Mouse (Mus musculus) forebrain, embryonic 14.5 days (tissue): ENCODE data around the gene Nckap1l. TPM values are rescaled to one million over a fixed set of nuclear protein-coding genes. Genes with fewer than 3 reads are reported as not detected.

Experiments
- ATAC-seq: fragments of 200-750 bp; cut with Nextera tagmentation; 2 replicates; pipeline ENCODE4 v1.8.0; 2017; ENCODE audit warnings: mild to moderate bottlenecking, moderate library complexity
- DNase-seq: peaks from one replicate; pipeline ENCODE4 v3.0.0-alpha.2; 2015; ENCODE audit warnings: low spot score
- H3K27ac ChIP-seq: fragments of 300-500 bp; sonication (generic); 2 replicates; pipeline ENCODE4 v1.5.1; 2014; ENCODE audit warnings: low read depth, mild to moderate bottlenecking, control low read depth, low read length, moderate library complexity
- H3K27me3 ChIP-seq: fragments of 300-500 bp; sonication (generic); replicated peaks from 2 replicates; pipeline ENCODE4 v1.6.1; 2014; ENCODE audit warnings: low read length, control low read depth, mixed read lengths; ENCODE audit not compliant: control insufficient read depth, insufficient read depth
- H3K36me3 ChIP-seq: fragments of 300-500 bp; sonication (generic); 2 replicates; pipeline ENCODE4 v1.6.1; 2014; ENCODE audit warnings: low read length, control low read depth; ENCODE audit not compliant: control insufficient read depth, insufficient read depth
- H3K4me1 ChIP-seq: fragments of 300-500 bp; sonication (generic); 2 replicates; pipeline ENCODE4 v1.6.1; 2014; ENCODE audit warnings: antibody characterized with exemption, low read length, control low read depth; ENCODE audit not compliant: control insufficient read depth, insufficient read depth
- H3K4me2 ChIP-seq: fragments of 300-500 bp; sonication (generic); 2 replicates; pipeline ENCODE4 v1.6.1; 2014; ENCODE audit warnings: mild to moderate bottlenecking, control low read depth, low read length
- H3K4me3 ChIP-seq: fragments of 300-500 bp; sonication (generic); 2 replicates; pipeline ENCODE4 v1.5.1; 2014; ENCODE audit warnings: low read depth, low read length, control low read depth
- H3K9ac ChIP-seq: fragments of 300-500 bp; sonication (generic); 2 replicates; pipeline ENCODE4 v1.6.1; 2014; ENCODE audit warnings: mild to moderate bottlenecking, low read length, control low read depth, moderate library complexity
- H3K9me3 ChIP-seq: fragments of 300-500 bp; sonication (generic); replicated peaks from 2 replicates; pipeline ENCODE4 v1.6.1; 2016; ENCODE audit warnings: low read length, control low read depth, mixed read lengths; ENCODE audit not compliant: control insufficient read depth
- WGBS: fragments of 180-500 bp; shearing (Covaris S2); extraction: QIAGEN DNeasy Blood & Tissue Kit; methylation state at CpG from one replicate; pipeline ENCODE4 v1.1.7; 2014; 5-methylcytosine and 5-hydroxymethylcytosine counted together
- polyA plus RNA-seq: library from polyadenylated mRNA; unstranded; fragments of >200 nt; fragmentation: Nextera tagmentation; extraction: Ambion mirVana; gene quantifications from 2 replicates; pipeline ENCODE4 v1.2.1, GENCODE M21; 2014

Gene Nckap1l
- polyA plus RNA-seq, 1 experiment from 2014 or later: 1.9 TPM

DNA sequence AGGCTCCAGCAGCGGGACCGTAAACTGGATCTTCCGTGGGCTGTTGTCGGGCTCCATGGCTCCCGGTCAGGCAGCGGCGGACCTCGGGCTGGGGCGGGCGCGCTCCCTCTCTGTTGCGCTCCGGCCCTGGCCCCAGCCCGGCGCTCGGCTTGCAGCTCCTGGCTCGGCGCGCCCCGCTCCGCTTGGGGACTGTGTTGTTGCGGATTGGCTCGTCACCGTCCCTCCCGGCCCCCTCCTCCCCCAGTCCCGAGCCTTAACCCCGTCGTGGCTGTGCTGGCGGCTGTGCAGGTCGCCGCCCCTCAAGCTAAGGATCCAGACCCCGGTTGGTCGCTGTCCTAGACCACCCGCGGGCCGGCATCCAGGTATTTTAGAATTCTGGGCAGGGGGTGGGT, 84.2 kb downstream of the Nckap1l start, which contains the start of gene Ppp1r1a:
TSS of gene Ppp1r1a (minus strand) at position 182 of the 392 bp plus-strand sequence.
- peak; percentile 91 for ATAC-seq
- no peaks in the 10 kb centered on the region for H3K9me3 ChIP-seq
- peak within 1 kb of the TSS; percentile 72 for H3K4me2 ChIP-seq
- H3K4me3 ChIP-seq: peak within 1 kb of the TSS; percentile 63
- peak within 1 kb of the TSS; percentile 35 for H3K27ac ChIP-seq
- peak; percentile 86 for DNase-seq
- WGBS: 0% methylated on average over 34 of the region's 36 CpGs
- no peaks in the 10 kb centered on the region; the same call in 1 of the 2 replicates for H3K27me3 ChIP-seq
- H3K9ac ChIP-seq: peak within 1 kb of the TSS; percentile 78
- peaks cover 15% of the 10 kb centered on the region for H3K4me1 ChIP-seq
- H3K36me3 ChIP-seq: no peaks in the 10 kb centered on the region; the same call in 1 of the 2 replicates

DNA sequence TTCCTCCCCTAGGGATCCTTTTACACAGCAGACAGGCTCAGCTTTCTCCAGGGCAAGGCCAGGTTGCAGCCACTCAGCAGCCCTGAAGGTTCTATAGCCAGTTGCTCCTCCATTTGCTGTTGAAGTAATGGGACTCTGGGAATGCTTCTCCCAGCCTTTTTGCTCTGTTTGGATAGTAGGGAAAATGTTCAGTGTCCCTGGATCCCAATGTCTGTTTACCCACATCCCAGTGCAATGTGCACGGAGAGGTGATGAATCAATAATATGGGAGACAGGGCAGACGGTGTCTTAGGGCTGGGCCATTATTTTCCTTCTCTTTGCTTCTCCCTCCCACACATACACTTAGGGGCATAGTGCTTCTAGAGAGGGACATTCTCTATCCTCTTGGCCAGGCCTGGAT, 85.7 kb downstream of the Nckap1l start:
- Histone ChIP-seq H3K36me3 (no peaks in the 10 kb centered on the region), H3K27ac (no peak overlapping the region), H3K4me1 (peaks cover 15% of the 10 kb centered on the region), H3K4me2 (no peak overlapping the region), H3K4me3 (no peak overlapping the region), H3K27me3 (no peaks in the 10 kb centered on the region; the same call in 1 of the 2 replicates), H3K9ac (no peak overlapping the region), H3K9me3 (no peaks in the 10 kb centered on the region)
- 80% methylated on average over 2 of the region's 2 CpGs for WGBS
- no peak for ATAC-seq
- no peak for DNase-seq

DNA sequence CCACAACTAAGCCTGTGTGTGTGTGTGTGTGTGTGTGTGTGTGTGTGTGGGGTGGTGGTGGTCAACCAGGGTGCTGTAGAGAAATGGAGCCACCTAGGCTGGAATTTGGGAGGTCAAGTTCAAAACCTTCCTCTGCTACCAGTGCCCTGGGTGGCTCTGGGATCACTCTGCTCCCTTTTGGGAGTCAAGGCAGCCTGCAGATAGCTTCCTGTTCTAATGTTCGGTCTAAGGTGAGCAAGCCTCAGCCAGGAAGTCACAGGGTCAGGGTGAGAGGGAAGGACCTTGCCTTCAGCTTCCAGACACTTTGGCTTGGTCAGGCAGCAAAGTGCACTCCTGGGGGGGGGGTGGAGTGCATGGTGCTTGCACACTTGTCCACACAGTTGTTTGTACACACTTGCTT, 87.1 kb downstream of the Nckap1l start:
- no peaks in the 10 kb centered on the region for H3K9me3 ChIP-seq
- no peak overlapping the region for H3K4me3 ChIP-seq
- no peaks in the 10 kb centered on the region for H3K36me3 ChIP-seq
- H3K9ac ChIP-seq: no peak overlapping the region
- no peak overlapping the region for H3K27ac ChIP-seq
- H3K27me3 ChIP-seq: no peaks in the 10 kb centered on the region; the same call in 1 of the 2 replicates
- 85% methylated on average over 1 of the region's 1 CpGs for WGBS
- ATAC-seq (no peak), DNase-seq (no peak)
- no peak overlapping the region for H3K4me2 ChIP-seq
- peaks cover 12% of the 10 kb centered on the region for H3K4me1 ChIP-seq

DNA sequence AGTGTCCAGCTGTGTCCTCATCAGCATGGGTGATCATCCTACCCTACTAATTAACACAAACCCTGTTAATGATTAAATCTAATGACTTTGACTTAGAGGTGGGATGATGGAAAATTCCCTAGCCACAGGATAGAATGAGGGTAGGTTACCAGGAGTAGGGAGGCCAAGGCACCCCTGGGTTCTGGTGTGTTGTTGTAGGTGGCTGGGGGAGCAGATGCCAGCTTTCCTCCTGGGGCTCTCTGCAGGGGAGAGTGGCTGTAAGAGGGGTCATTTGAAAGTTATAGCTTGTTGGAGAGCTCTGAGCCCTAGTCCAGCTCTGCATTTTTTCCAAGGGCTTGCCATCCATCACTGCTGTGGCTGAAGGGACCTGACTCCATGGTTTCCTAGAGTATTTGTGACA, 88.9 kb downstream of the Nckap1l start:
- ATAC-seq: no peak
- Histone ChIP-seq H3K27ac (no peak overlapping the region), H3K4me2 (no peak overlapping the region), H3K9ac (no peak overlapping the region), H3K27me3 (no peaks in the 10 kb centered on the region; the same call in 1 of the 2 replicates), H3K36me3 (no peaks in the 10 kb centered on the region), H3K4me1 (peaks cover 6% of the 10 kb centered on the region), H3K9me3 (no peaks in the 10 kb centered on the region), H3K4me3 (no peak overlapping the region)
- DNase-seq: no peak

DNA sequence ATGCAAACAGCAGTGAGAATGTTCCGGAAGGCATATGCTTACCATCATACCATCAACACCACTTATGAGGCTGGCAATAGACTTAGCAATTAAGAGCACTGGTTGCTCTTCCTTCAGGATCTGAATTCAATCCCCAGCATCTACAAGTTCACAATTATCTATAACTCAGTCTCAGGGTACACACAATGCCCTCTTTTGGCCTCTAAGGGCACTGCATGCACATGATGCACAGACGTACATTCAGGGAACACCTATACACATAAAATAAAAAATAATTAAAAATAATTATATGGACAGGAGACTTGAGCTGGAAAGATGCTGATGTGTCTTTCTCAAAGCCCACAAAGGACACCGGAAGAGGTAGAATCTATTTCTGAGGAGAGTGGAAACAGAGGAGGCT, 94.4 kb downstream of the Nckap1l start:
- H3K4me2 ChIP-seq: no peak overlapping the region
- no peak overlapping the region for H3K27ac ChIP-seq
- H3K4me3 ChIP-seq: no peak overlapping the region
- H3K9ac ChIP-seq: no peak overlapping the region
- no peaks in the 10 kb centered on the region for H3K4me1 ChIP-seq
- 85% methylated on average over 3 of the region's 3 CpGs for WGBS
- DNase-seq (no peak), ATAC-seq (no peak)
- no peaks in the 10 kb centered on the region for H3K27me3 ChIP-seq
- H3K36me3 ChIP-seq: no peaks in the 10 kb centered on the region
- no peaks in the 10 kb centered on the region for H3K9me3 ChIP-seq

Other genes with a start within 250 kb of the Nckap1l start
- 154 and 164 TPM in 2 replicates for gene Cbx5, start 214.0 kb upstream of the Nckap1l start, polyA plus RNA-seq
- gene Hnrnpa1, start 213.4 kb upstream of the Nckap1l start, polyA plus RNA-seq: 790 and 857 TPM in 2 replicates
- 0.42 and 1.1 TPM in 2 replicates for gene Nfe2, start 195.4 kb upstream of the Nckap1l start, polyA plus RNA-seq
- gene Copz1, start 181.1 kb upstream of the Nckap1l start, polyA plus RNA-seq: 261 and 271 TPM in 2 replicates
- 0.39 and 0.47 TPM in 2 replicates for gene Gpr84, start 143.2 kb upstream of the Nckap1l start, polyA plus RNA-seq
- 11.7 and 13.9 TPM in 2 replicates for gene Zfp385a, start 113.7 kb upstream of the Nckap1l start, polyA plus RNA-seq
- gene Itga5, start 87.0 kb upstream of the Nckap1l start, polyA plus RNA-seq: 5.3 and 7.7 TPM in 2 replicates
- gene Gtsf1, start 23.3 kb upstream of the Nckap1l start, polyA plus RNA-seq: not detected in 2 replicates
- not detected in 2 replicates for gene Gtsf2, start 5.3 kb upstream of the Nckap1l start, polyA plus RNA-seq
- 61.1 and 61.5 TPM in 2 replicates for gene Pde1b, start 49.2 kb downstream of the Nckap1l start, polyA plus RNA-seq
- gene Ppp1r1a, start 84.2 kb downstream of the Nckap1l start, polyA plus RNA-seq: 99.9 and 107 TPM in 2 replicates
- not detected in 2 replicates for gene Glycam1, start 111.3 kb downstream of the Nckap1l start, polyA plus RNA-seq